Mouse (Mus musculus): ENCODE data around the gene Grip1. TPM values are rescaled to one million over a fixed set of nuclear protein-coding genes. Genes with fewer than 3 reads are reported as not detected.

Gene Grip1
- polyA plus RNA-seq, 1 experiment = 5.0 TPM

- Histone ChIP-seq H3K27me3 (ENCODE audit: control insufficient read depth, insufficient read depth, low read length) (no peaks in the 10 kb centered on the region), H3K27ac (ENCODE audit: insufficient read depth, low read length) (no peak overlapping the region), H3K4me3 (replicated peaks; ENCODE audit: insufficient read depth, low read depth, low read length) (no peak overlapping the region), H3K4me1 (ENCODE audit: control insufficient read depth, insufficient read depth, low read length) (no peaks in the 10 kb centered on the region)
- WGBS = 97% methylated on average over 7 of the region's 7 CpGs
- TF ChIP-seq POLR2A (IDR thresholded peaks at IDR 0.05; ENCODE audit: borderline replicate concordance, insufficient read depth, low read length) (no peak), CTCF (IDR thresholded peaks at IDR 0.05; ENCODE audit: borderline replicate concordance, insufficient read depth, low read depth, low read length) (no peak)
- no peak for DNase-seq
These were observed 111.2 kb downstream of the Grip1 start for GRCm38 (mm10) chr10:119564862-119565261.

- TF ChIP-seq CTCF (IDR thresholded peaks at IDR 0.05; ENCODE audit: borderline replicate concordance, insufficient read depth, low read depth, low read length) (no peak), POLR2A (IDR thresholded peaks at IDR 0.05; ENCODE audit: borderline replicate concordance, insufficient read depth, low read length) (no peak)
- H3K4me1 ChIP-seq (ENCODE audit: control insufficient read depth, insufficient read depth, low read length) = no peaks in the 10 kb centered on the region
- WGBS = 95% methylated on average over 9 of the region's 9 CpGs
- DNase-seq = no peak
- H3K27ac ChIP-seq (ENCODE audit: insufficient read depth, low read length) = no peak overlapping the region
- H3K27me3 ChIP-seq (ENCODE audit: control insufficient read depth, insufficient read depth, low read length) = no peaks in the 10 kb centered on the region
- no peak overlapping the region for H3K4me3 ChIP-seq (replicated peaks; ENCODE audit: insufficient read depth, low read depth, low read length)
These were observed 119.5 kb downstream of the Grip1 start for GRCm38 (mm10) chr10:119573134-119573533.

- TF ChIP-seq CTCF (IDR thresholded peaks at IDR 0.05; ENCODE audit: borderline replicate concordance, insufficient read depth, low read depth, low read length) (no peak), POLR2A (IDR thresholded peaks at IDR 0.05; ENCODE audit: borderline replicate concordance, insufficient read depth, low read length) (no peak)
- no peak for DNase-seq
- Histone ChIP-seq H3K4me1 (ENCODE audit: control insufficient read depth, insufficient read depth, low read length) (no peaks in the 10 kb centered on the region), H3K4me3 (replicated peaks; ENCODE audit: insufficient read depth, low read depth, low read length) (no peak overlapping the region), H3K27ac (ENCODE audit: insufficient read depth, low read length) (no peak overlapping the region), H3K27me3 (ENCODE audit: control insufficient read depth, insufficient read depth, low read length) (no peaks in the 10 kb centered on the region)
- WGBS = 96% methylated on average over 1 of the region's 1 CpGs
These were observed 122.2 kb downstream of the Grip1 start for GRCm38 (mm10) chr10:119575780-119576179.

- 84% methylated on average over 4 of the region's 4 CpGs for WGBS
- no peak for TF ChIP-seq CTCF (IDR thresholded peaks at IDR 0.05; ENCODE audit: borderline replicate concordance, insufficient read depth, low read depth, low read length)
- TF ChIP-seq POLR2A (IDR thresholded peaks at IDR 0.05; ENCODE audit: borderline replicate concordance, insufficient read depth, low read length) = no peak
- H3K4me3 ChIP-seq (replicated peaks; ENCODE audit: insufficient read depth, low read depth, low read length) = no peak overlapping the region
These were observed 126.4 kb downstream of the Grip1 start for GRCm38 (mm10) chr10:119580024-119580423.

GRCm38 (mm10) chr10:119584666-119585065 is 131.0 kb downstream of the Grip1 start:
- TF ChIP-seq CTCF (IDR thresholded peaks at IDR 0.05; ENCODE audit: borderline replicate concordance, insufficient read depth, low read depth, low read length) = no peak
- no peak for TF ChIP-seq POLR2A (IDR thresholded peaks at IDR 0.05; ENCODE audit: borderline replicate concordance, insufficient read depth, low read length)
- WGBS = 92% methylated on average over 6 of the region's 6 CpGs

More at GRCm38 (mm10) chr10:119580024-119580423, 126.4 kb downstream of the Grip1 start:
- H3K27ac ChIP-seq (ENCODE audit: insufficient read depth, low read length) = no peak overlapping the region
- DNase-seq = no peak
- no peaks in the 10 kb centered on the region for H3K4me1 ChIP-seq (ENCODE audit: control insufficient read depth, insufficient read depth, low read length)
- no peaks in the 10 kb centered on the region for H3K27me3 ChIP-seq (ENCODE audit: control insufficient read depth, insufficient read depth, low read length)

GRCm38 (mm10) chr10:119586976-119587375 is 133.3 kb downstream of the Grip1 start:
- Histone ChIP-seq H3K27ac (ENCODE audit: insufficient read depth, low read length) (no peak overlapping the region), H3K27me3 (ENCODE audit: control insufficient read depth, insufficient read depth, low read length) (no peaks in the 10 kb centered on the region), H3K4me3 (replicated peaks; ENCODE audit: insufficient read depth, low read depth, low read length) (no peak overlapping the region), H3K4me1 (ENCODE audit: control insufficient read depth, insufficient read depth, low read length) (no peaks in the 10 kb centered on the region)
- no peak for DNase-seq
- no peak for TF ChIP-seq POLR2A (IDR thresholded peaks at IDR 0.05; ENCODE audit: borderline replicate concordance, insufficient read depth, low read length)
- TF ChIP-seq CTCF (IDR thresholded peaks at IDR 0.05; ENCODE audit: borderline replicate concordance, insufficient read depth, low read depth, low read length) = no peak
- WGBS = 82% methylated on average over 3 of the region's 3 CpGs

More at GRCm38 (mm10) chr10:119584666-119585065, 131.0 kb downstream of the Grip1 start:
- H3K27me3 ChIP-seq (ENCODE audit: control insufficient read depth, insufficient read depth, low read length) = no peaks in the 10 kb centered on the region
- no peak overlapping the region for H3K27ac ChIP-seq (ENCODE audit: insufficient read depth, low read length)
- H3K4me3 ChIP-seq (replicated peaks; ENCODE audit: insufficient read depth, low read depth, low read length) = no peak overlapping the region
- no peaks in the 10 kb centered on the region for H3K4me1 ChIP-seq (ENCODE audit: control insufficient read depth, insufficient read depth, low read length)
- no peak for DNase-seq

- TF ChIP-seq CTCF (IDR thresholded peaks at IDR 0.05; ENCODE audit: borderline replicate concordance, insufficient read depth, low read depth, low read length) (no peak), POLR2A (IDR thresholded peaks at IDR 0.05; ENCODE audit: borderline replicate concordance, insufficient read depth, low read length) (no peak)
These were observed 143.2 kb downstream of the Grip1 start for GRCm38 (mm10) chr10:119596822-119597221.

GRCm38 (mm10) chr10:119607501-119607900 is 153.9 kb downstream of the Grip1 start:
- 92% methylated on average over 6 of the region's 6 CpGs for WGBS
- Histone ChIP-seq H3K4me1 (ENCODE audit: control insufficient read depth, insufficient read depth, low read length) (no peaks in the 10 kb centered on the region), H3K4me3 (replicated peaks; ENCODE audit: insufficient read depth, low read depth, low read length) (no peak overlapping the region), H3K27me3 (ENCODE audit: control insufficient read depth, insufficient read depth, low read length) (no peaks in the 10 kb centered on the region), H3K27ac (ENCODE audit: insufficient read depth, low read length) (no peak overlapping the region)
- no peak for DNase-seq
- TF ChIP-seq POLR2A (IDR thresholded peaks at IDR 0.05; ENCODE audit: borderline replicate concordance, insufficient read depth, low read length) = no peak
- no peak for TF ChIP-seq CTCF (IDR thresholded peaks at IDR 0.05; ENCODE audit: borderline replicate concordance, insufficient read depth, low read depth, low read length)

More at GRCm38 (mm10) chr10:119596822-119597221, 143.2 kb downstream of the Grip1 start:
- Histone ChIP-seq H3K4me1 (ENCODE audit: control insufficient read depth, insufficient read depth, low read length) (no peaks in the 10 kb centered on the region), H3K27me3 (ENCODE audit: control insufficient read depth, insufficient read depth, low read length) (no peaks in the 10 kb centered on the region), H3K4me3 (replicated peaks; ENCODE audit: insufficient read depth, low read depth, low read length) (no peak overlapping the region), H3K27ac (ENCODE audit: insufficient read depth, low read length) (no peak overlapping the region)
- WGBS = 80% methylated on average over 5 of the region's 5 CpGs
- no peak for DNase-seq
